Mouse (Mus musculus) heart, embryonic 13.5 days (tissue): Measurements from ENCODE around the gene Mrs2. TPM values are rescaled to one million over a fixed set of nuclear protein-coding genes. Genes with fewer than 3 reads are reported as not detected.
"Not testable (repeated sequence)": the region's sequence is repeated elsewhere in the genome, so short reads cannot be mapped to it uniquely, and the experiment has no call there.

Experiments used
- ATAC-seq: fragments of 200-750 bp; cut with Nextera tagmentation; 2 replicates; pipeline ENCODE4 v1.8.0; 2017; ENCODE audit warnings: moderate TSS enrichment; ENCODE audit not compliant: insufficient number of reproducible peaks, low FRiP score, low TSS enrichment; ENCODE audit errors: extremely low read depth
- H3K27ac ChIP-seq: fragments of 300-500 bp; sonication (generic); replicated peaks from 2 replicates; pipeline ENCODE4 v1.5.1; 2015; ENCODE audit warnings: moderate library complexity, mild to moderate bottlenecking, inconsistent platforms
- H3K27me3 ChIP-seq: fragments of 300-500 bp; sonication (generic); replicated peaks from 2 replicates; pipeline ENCODE4 v1.6.1; 2015; ENCODE audit warnings: mild to moderate bottlenecking, inconsistent platforms
- H3K36me3 ChIP-seq: fragments of 300-500 bp; sonication (generic); 2 replicates; pipeline ENCODE4 v1.6.1; 2015; ENCODE audit warnings: mild to moderate bottlenecking, inconsistent platforms
- H3K4me1 ChIP-seq: fragments of 300-500 bp; sonication (generic); 2 replicates; pipeline ENCODE4 v1.6.1; 2015; ENCODE audit warnings: inconsistent platforms
- H3K4me2 ChIP-seq: fragments of 300-500 bp; sonication (generic); 2 replicates; pipeline ENCODE4 v1.6.1; 2015; ENCODE audit warnings: inconsistent platforms, mild to moderate bottlenecking, moderate library complexity
- H3K4me3 ChIP-seq: fragments of 300-500 bp; sonication (generic); 2 replicates; pipeline ENCODE4 v1.5.1; 2015; ENCODE audit warnings: moderate library complexity, mild to moderate bottlenecking, inconsistent platforms
- H3K9ac ChIP-seq: fragments of 300-500 bp; sonication (generic); 2 replicates; pipeline ENCODE4 v1.6.1; 2015; ENCODE audit warnings: inconsistent platforms, mild to moderate bottlenecking, moderate library complexity
- H3K9me3 ChIP-seq: fragments of 300-500 bp; sonication (generic); 2 replicates; pipeline ENCODE4 v1.6.1; 2016; ENCODE audit warnings: inconsistent platforms
- WGBS: fragments of 180-500 bp; shearing (Covaris S2); methylation state at CpG from one replicate; pipeline ENCODE4 v1.1.7; 2015; ENCODE audit warnings: mixed read lengths; 5-methylcytosine and 5-hydroxymethylcytosine counted together
- polyA plus RNA-seq: library from polyadenylated mRNA; unstranded; fragments of >200 nt; fragmentation: Nextera tagmentation; extraction: Ambion mirVana; gene quantifications from 2 replicates; pipeline ENCODE4 v1.2.1, GENCODE M21; 2015

Mrs2 gene
- polyA plus RNA-seq, 1 experiment from 2014 or later = 14.9 TPM

DNA sequence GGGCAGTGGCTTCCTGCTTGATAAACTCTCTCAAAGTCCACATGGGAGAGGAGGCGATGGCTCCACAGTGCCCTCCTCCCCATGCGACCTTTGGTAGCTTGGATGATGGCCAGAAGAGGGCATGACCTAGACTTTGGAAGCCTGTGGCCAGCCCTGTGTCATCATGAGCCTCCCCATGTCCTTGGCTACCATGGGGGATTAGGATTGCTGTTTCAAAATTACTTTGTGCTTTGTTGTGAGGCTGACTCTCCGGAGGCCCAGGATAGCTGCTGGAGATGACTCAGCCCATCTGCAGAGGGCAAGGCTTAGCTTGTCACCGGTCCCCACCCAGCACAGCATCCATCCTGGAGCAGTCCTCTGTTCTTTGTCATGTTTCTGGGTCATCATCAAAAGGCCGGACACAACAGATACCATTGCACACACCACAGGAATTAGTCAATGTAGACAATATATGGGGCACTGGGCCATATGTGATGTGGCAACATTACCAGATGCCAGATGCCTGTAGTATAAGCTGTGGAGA lies 42.3 kb downstream of the Mrs2 start:
- WGBS = 70% methylated on average over 5 of the region's 5 CpGs

GRCm38 (mm10) chr13:24976384-24976783 lies 43.8 kb downstream of the Mrs2 start:
- no peak overlapping the region for H3K9ac ChIP-seq
- no peak overlapping the region for H3K4me2 ChIP-seq
- H3K27ac ChIP-seq = no peak overlapping the region
- no peaks in the 10 kb centered on the region for H3K9me3 ChIP-seq
- H3K27me3 ChIP-seq = no peaks in the 10 kb centered on the region
- no peaks in the 10 kb centered on the region for H3K36me3 ChIP-seq
- ATAC-seq = no peak
- no peaks in the 10 kb centered on the region for H3K4me1 ChIP-seq
- no peak overlapping the region for H3K4me3 ChIP-seq
- WGBS = 74% methylated on average over 4 of the region's 4 CpGs

More for the DNA sequence above, 42.3 kb downstream of the Mrs2 start:
- ATAC-seq = no peak
- Histone ChIP-seq H3K9ac (no peak overlapping the region), H3K4me3 (no peak overlapping the region), H3K27me3 (no peaks in the 10 kb centered on the region), H3K4me2 (no peak overlapping the region), H3K27ac (no peak overlapping the region), H3K4me1 (peaks cover 5% of the 10 kb centered on the region; the same call in 1 of the 2 replicates), H3K36me3 (no peaks in the 10 kb centered on the region), H3K9me3 (no peaks in the 10 kb centered on the region)

GRCm38 (mm10) chr13:24971776-24972175 lies 48.4 kb downstream of the Mrs2 start:
- H3K4me1 ChIP-seq, H3K27ac ChIP-seq, H3K4me3 ChIP-seq, H3K9ac ChIP-seq, H3K27me3 ChIP-seq, H3K9me3 ChIP-seq, ATAC-seq, H3K36me3 ChIP-seq, H3K4me2 ChIP-seq: not testable (repeated sequence)
- 73% methylated on average over 3 of the region's 3 CpGs for WGBS

DNA sequence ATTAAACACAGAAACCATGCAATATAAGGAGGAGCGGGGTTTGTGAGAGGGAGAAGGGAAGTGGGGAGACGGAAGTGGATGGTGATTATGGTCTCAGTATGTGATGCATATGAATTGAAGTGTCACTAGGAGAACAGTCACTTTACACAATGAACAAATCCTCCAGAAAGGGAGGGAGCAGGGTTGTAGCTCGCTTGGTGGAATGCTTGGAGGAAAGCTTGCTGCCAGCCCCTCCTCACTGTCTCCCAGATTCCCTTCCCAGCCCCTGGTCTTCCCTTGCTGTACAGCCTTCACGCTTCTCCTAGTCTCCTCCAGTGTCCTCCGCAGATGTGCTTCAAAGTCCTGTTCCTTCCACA lies 54.4 kb downstream of the Mrs2 start:
- H3K4me3 ChIP-seq = peak overlapping the region; percentile 51
- peak overlapping the region; percentile 67 for H3K9ac ChIP-seq
- peaks cover 7% of the 10 kb centered on the region for H3K27me3 ChIP-seq
- H3K9me3 ChIP-seq = no peaks in the 10 kb centered on the region
- WGBS = 34% methylated on average over 5 of the region's 5 CpGs
- no peak overlapping the region for H3K27ac ChIP-seq
- H3K4me1 ChIP-seq = peaks cover 8% of the 10 kb centered on the region; the same call in 1 of the 2 replicates
- no peaks in the 10 kb centered on the region for H3K36me3 ChIP-seq
- peak overlapping the region; percentile 73 for H3K4me2 ChIP-seq
- ATAC-seq = no peak

GRCm38 (mm10) chr13:24965130-24965845 lies 54.9 kb downstream of the Mrs2 start:
- H3K27ac ChIP-seq = no peak overlapping the region
- WGBS = 13% methylated on average over 15 of the region's 15 CpGs

DNA sequence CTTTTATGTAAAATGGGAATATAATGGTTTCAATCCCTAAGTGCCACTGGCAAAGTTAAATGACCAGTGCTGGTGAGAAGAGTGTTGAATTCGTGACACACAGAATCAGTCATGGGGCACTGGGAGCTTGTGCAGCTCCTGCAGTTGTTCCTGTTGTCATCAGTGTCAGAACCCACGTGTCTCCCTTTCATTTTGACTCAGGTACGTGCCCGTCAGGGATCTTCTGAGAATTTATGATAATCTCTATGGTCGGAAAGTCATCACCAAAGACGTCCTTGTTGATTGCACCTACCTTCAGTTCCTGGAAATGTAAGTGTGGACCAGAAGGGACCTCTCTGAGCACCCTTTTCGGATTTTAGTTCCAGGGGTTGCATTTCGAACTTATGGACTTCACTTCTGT lies 58.1 kb downstream of the Mrs2 start:
- Histone ChIP-seq H3K4me3 (no peak overlapping the region), H3K36me3 (no peaks in the 10 kb centered on the region), H3K27ac (no peak overlapping the region), H3K4me1 (peaks cover 8% of the 10 kb centered on the region; the same call in 1 of the 2 replicates), H3K9ac (no peak overlapping the region), H3K27me3 (peaks cover 7% of the 10 kb centered on the region), H3K4me2 (no peak overlapping the region), H3K9me3 (no peaks in the 10 kb centered on the region)
- WGBS = 77% methylated on average over 8 of the region's 8 CpGs
- ATAC-seq = no peak

More at GRCm38 (mm10) chr13:24965130-24965845, 54.9 kb downstream of the Mrs2 start:
- Histone ChIP-seq H3K36me3 (no peaks in the 10 kb centered on the region), H3K27me3 (peaks cover 7% of the 10 kb centered on the region), H3K4me1 (peaks cover 8% of the 10 kb centered on the region; the same call in 1 of the 2 replicates), H3K9me3 (no peaks in the 10 kb centered on the region), H3K4me2 (peak overlapping the region; percentile 73), H3K9ac (peak overlapping the region; percentile 67), H3K4me3 (peak overlapping the region; percentile 51)
- ATAC-seq = no peak

- no peaks in the 10 kb centered on the region for H3K9me3 ChIP-seq
- WGBS = 71% methylated on average over 3 of the region's 3 CpGs
- no peak for ATAC-seq
Measured at GRCm38 (mm10) chr13:24960084-24960483, 60.1 kb downstream of the Mrs2 start.

GRCm38 (mm10) chr13:24958671-24959070 lies 61.5 kb downstream of the Mrs2 start:
- 83% methylated on average over 11 of the region's 11 CpGs for WGBS
- Histone ChIP-seq H3K36me3 (no peaks in the 10 kb centered on the region), H3K9me3 (no peaks in the 10 kb centered on the region), H3K27ac (no peak overlapping the region), H3K4me2 (no peak overlapping the region), H3K9ac (no peak overlapping the region), H3K27me3 (peaks cover 21% of the 10 kb centered on the region), H3K4me3 (no peak overlapping the region), H3K4me1 (no peaks in the 10 kb centered on the region)
- no peak for ATAC-seq

More at GRCm38 (mm10) chr13:24960084-24960483, 60.1 kb downstream of the Mrs2 start:
- Histone ChIP-seq H3K9ac (no peak overlapping the region), H3K27me3 (peaks cover 11% of the 10 kb centered on the region; the same call in 1 of the 2 replicates), H3K4me1 (peaks cover under 1% of the 10 kb centered on the region; the same call in 1 of the 2 replicates), H3K27ac (no peak overlapping the region), H3K36me3 (no peaks in the 10 kb centered on the region), H3K4me2 (no peak overlapping the region), H3K4me3 (no peak overlapping the region)

- WGBS = 14% methylated on average over 10 of the region's 10 CpGs
- no peak overlapping the region for H3K4me3 ChIP-seq
- H3K4me2 ChIP-seq = no peak overlapping the region
- H3K9ac ChIP-seq = no peak overlapping the region
- ATAC-seq = no peak
- no peaks in the 10 kb centered on the region for H3K36me3 ChIP-seq
- H3K9me3 ChIP-seq = no peaks in the 10 kb centered on the region
- H3K27ac ChIP-seq = no peak overlapping the region
- peaks cover 21% of the 10 kb centered on the region for H3K27me3 ChIP-seq
- H3K4me1 ChIP-seq = peaks cover 9% of the 10 kb centered on the region; the same call in 1 of the 2 replicates
Measured at GRCm38 (mm10) chr13:24955500-24955899, 64.7 kb downstream of the Mrs2 start.

DNA sequence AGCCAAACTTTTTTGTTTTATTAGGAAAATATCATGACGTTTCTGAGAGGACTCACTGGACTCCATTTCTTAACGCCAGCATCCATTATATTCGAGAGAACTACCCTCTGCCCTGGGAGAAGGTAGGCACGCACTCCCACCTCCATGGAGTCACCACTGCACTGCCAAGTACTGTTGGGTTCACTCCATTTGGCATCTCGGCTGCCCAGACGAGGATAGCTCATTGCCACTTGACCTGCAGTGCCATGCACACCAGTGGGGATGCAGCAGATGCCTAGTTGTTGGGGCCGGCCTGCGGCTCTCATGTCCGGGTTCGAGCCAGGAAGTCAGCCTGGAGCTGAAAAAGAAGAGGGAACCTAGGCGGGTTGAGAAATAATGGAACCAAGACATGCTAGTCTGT lies 65.1 kb downstream of the Mrs2 start:
- Histone ChIP-seq H3K36me3 (no peaks in the 10 kb centered on the region), H3K4me2 (no peak overlapping the region), H3K4me3 (no peak overlapping the region), H3K27me3 (peaks cover 21% of the 10 kb centered on the region), H3K9ac (no peak overlapping the region), H3K27ac (no peak overlapping the region), H3K4me1 (peaks cover 9% of the 10 kb centered on the region; the same call in 1 of the 2 replicates), H3K9me3 (no peaks in the 10 kb centered on the region)
- no peak for ATAC-seq
- 31% methylated on average over 11 of the region's 11 CpGs for WGBS

- no peaks in the 10 kb centered on the region for H3K9me3 ChIP-seq
- no peak overlapping the region for H3K4me3 ChIP-seq
- H3K27me3 ChIP-seq = peaks cover 21% of the 10 kb centered on the region
- no peak for ATAC-seq
- WGBS = 71% methylated on average over 7 of the region's 7 CpGs
- no peak overlapping the region for H3K27ac ChIP-seq
- H3K36me3 ChIP-seq = no peaks in the 10 kb centered on the region
- H3K4me2 ChIP-seq = no peak overlapping the region
- H3K9ac ChIP-seq = no peak overlapping the region
- H3K4me1 ChIP-seq = peaks cover 9% of the 10 kb centered on the region; the same call in 1 of the 2 replicates
Measured at GRCm38 (mm10) chr13:24952659-24953058, 67.5 kb downstream of the Mrs2 start.

DNA sequence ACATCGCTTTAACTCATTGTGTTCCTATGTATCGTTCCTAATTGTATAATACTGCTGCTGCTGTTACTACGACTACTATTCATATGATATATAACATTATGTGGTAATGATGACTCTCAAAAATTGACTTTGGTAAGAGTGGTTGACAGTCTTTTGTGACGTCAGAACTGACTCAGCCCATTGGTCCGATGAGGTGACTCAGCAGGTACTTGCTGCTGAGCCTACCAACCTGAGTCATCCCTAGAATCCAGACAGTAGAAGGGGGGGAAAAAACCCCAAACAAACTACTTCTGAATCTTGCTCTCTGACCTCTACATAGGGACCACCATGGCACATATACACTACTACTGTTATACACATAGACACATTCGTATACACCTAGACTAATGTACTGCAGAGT lies 71.3 kb downstream of the Mrs2 start:
- no peaks in the 10 kb centered on the region for H3K27me3 ChIP-seq
- no peak overlapping the region for H3K4me3 ChIP-seq
- H3K9me3 ChIP-seq = no peaks in the 10 kb centered on the region
- no peak overlapping the region for H3K27ac ChIP-seq
- H3K4me1 ChIP-seq = peaks cover 9% of the 10 kb centered on the region; the same call in 1 of the 2 replicates
- H3K36me3 ChIP-seq = no peaks in the 10 kb centered on the region
- ATAC-seq = no peak
- H3K4me2 ChIP-seq = no peak overlapping the region
- WGBS = 81% methylated on average over 6 of the region's 6 CpGs
- no peak overlapping the region for H3K9ac ChIP-seq
